Mouse (Mus musculus) MEL-GATA-1-ER (cell line): ENCODE measurements around the gene Fmo9.

ENCODE experiments used
- DNase-seq: peaks from one replicate; pipeline ENCODE4 v3.0.0-alpha.2; 2012; ENCODE audit warnings: low read depth; ENCODE audit errors: extremely low read depth

The Fmo9 gene

GRCm38 (mm10) chr1:166681745-166682144, at the start of gene Fmo9:
TSS of gene Fmo9 (minus strand) at chr1:166681845.
- no peak for DNase-seq

DNA sequence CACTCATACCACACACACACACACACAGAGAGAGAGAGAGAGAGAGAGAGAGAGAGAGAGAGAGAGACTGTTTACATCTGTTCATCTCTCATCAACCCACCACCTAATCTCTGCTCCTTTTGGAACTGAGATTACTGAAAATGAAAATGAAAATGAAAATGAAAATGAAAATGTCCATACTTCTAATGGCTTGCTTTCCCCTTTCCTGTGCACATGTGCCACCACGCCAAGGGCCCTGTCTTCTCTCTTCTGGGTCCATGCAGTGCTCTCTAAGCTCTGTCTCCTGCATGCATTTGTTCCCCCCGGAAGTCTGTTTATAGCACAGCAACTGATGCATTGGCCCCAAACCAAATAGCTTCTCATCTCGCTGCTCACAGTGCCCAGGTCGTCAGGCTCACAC, 49.2 kb upstream of the Fmo9 start:
- DNase-seq, result no peak

- no peak for DNase-seq
Measured at GRCm38 (mm10) chr1:166730215-166730614, 48.6 kb upstream of the Fmo9 start.

GRCm38 (mm10) chr1:166710861-166711260, 29.2 kb upstream of the Fmo9 start:
- no peak for DNase-seq

- no peak for DNase-seq
Measured at GRCm38 (mm10) chr1:166702270-166702912, 20.7 kb upstream of the Fmo9 start.

DNA sequence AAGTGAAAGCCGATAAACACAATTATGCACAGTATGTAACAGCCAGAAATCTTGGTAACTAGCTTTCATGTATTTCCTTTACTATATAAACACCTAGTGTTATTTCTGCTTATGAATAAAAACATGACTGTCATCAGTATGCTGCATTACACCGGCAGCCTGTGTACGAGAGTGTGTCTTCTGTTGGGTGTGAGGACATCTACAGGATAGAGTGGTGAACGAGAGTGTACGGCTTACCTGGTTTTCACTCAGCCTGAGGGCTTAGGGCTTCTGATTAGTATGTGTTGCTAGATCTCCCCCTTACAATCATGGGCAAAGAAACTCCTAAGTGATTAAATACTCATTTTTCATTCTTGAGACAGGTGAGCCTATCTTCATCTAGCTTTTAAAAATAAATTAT, 12.4 kb downstream of the Fmo9 start:
- DNase-seq, result no peak

DNA sequence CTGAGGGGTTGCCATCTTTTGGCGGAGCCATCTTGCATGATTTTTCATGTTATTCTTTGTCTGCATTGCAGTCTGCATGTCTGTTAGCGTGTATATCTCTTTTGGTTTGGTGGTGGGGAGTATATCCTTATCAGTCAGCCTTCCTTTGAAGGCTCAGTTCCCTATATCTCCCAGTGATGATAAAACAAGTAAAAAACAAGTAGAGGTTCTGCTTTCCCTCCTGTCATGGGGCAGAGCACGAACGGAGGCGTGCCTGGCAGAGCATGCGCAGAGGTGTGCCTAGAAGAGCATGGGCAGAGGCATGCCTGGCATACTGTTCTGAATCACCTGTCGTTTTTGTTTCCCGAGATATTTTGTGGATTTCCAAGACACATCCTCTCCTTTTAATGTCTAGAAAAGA, 20.8 kb downstream of the Fmo9 start:
- DNase-seq, result no peak

DNA sequence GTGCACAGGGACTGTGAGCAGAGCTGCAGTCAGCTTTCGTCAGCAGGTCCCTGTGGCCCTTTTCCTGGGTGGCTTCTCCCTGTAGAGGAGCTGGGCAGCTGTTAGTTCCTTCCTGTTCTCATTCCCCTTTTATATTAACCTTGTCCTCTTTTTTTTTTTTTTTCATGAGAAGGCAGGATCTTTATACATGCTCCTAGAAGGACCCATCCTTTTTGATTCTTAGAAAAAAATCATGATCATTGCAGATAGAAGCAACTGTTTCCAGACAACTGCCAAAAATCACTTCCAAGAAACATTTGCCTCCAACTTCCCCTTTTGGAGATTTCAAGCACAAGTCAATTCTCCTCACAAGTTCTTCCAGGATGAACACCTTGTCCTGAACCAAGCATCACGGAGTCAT, 34.1 kb downstream of the Fmo9 start, which contains the start of gene Gm4847:
Gene Gm4847 (minus strand): TSS at position 101 of the 400 bp plus-strand sequence.
- DNase-seq, result no peak
